Mouse (Mus musculus) spleen, postnatal 10 days (tissue): ENCODE results near the gene Zfp689.
"Not testable (repeated sequence)": the region's sequence is repeated elsewhere in the genome, so short reads cannot be mapped to it uniquely, and the experiment has no call there.

Source experiments
- DNase-seq, 2 experiments: peaks; one replicate each; pipeline ENCODE4 v3.0.0; 2021 to 2022; ENCODE audit warnings: low spot score in 2 of 2

The Zfp689 gene

GRCm38 (mm10) chr7:127470743-127471645 lies 22.0 kb upstream of the Zfp689 start:
- DNase-seq, result peak; percentile 74 to 91

DNA sequence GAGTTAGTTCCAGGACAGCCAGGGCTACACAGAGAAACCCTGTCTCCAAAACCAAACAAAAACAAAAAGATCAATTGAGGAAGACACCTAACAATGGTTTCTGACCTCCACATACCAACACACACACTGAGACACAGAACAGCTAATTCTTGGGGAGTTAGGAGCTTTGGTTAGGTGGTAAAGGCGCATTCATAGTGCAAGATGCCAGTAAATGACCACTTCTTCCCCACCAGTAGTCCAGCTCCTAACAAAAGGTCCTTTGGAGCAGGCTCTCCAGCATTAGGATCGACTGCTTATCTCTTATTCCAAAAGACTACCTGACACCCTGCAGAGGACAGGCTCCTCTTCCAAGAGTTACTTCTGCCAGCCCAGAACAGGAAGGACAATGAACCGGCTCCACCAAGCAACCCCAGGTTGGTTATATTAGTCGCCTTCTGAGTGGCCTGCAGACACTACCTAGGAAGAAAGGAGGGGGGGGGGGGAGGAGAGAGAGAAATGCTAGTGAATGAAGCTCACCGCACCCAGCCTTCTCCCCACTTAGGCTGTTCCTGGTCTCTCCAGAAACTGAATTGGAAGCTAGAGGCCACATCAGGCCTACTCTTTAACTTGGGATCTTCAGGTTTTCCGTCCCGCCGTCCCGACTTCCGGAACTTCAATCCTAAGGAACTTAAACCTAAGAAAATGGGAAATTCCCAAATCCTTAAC lies 21.2 kb upstream of the Zfp689 start:
- peak in 1 of 2 experiments; percentile 46 for DNase-seq

- no peak for DNase-seq
Observed at GRCm38 (mm10) chr7:127466606-127467005, 17.6 kb upstream of the Zfp689 start.

GRCm38 (mm10) chr7:127465670-127466069 lies 16.7 kb upstream of the Zfp689 start:
- not testable (repeated sequence) for DNase-seq

GRCm38 (mm10) chr7:127465191-127465590 lies 16.2 kb upstream of the Zfp689 start:
- no peak for DNase-seq

DNA sequence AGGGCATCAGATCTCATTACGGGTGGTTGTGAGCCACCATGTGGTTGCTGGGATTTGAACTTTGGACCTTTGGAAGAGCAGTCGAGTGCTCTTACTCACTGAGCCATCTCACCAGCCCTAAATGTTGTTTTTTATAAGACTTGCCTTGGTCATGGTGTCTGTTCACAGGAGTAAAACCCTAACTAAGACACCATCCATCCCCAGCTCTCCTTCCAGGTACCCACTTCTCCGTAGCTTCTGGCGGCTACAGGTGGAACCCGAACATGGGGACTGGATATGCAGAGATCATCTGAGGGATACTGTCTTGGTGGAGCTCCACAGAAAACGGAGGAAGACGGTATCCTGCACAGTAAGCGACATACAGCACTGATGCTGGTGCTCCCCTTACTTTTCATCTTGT lies 10.4 kb upstream of the Zfp689 start, which contains the start of gene Prr14:
Gene Prr14 (plus strand): TSS at position 301 of the 400 bp plus-strand sequence.
- DNase-seq, result not testable (repeated sequence)

GRCm38 (mm10) chr7:127458371-127459122 lies 9.6 kb upstream of the Zfp689 start:
- not testable (repeated sequence) for DNase-seq

GRCm38 (mm10) chr7:127454905-127455304 lies 5.9 kb upstream of the Zfp689 start:
- DNase-seq, result no peak

DNA sequence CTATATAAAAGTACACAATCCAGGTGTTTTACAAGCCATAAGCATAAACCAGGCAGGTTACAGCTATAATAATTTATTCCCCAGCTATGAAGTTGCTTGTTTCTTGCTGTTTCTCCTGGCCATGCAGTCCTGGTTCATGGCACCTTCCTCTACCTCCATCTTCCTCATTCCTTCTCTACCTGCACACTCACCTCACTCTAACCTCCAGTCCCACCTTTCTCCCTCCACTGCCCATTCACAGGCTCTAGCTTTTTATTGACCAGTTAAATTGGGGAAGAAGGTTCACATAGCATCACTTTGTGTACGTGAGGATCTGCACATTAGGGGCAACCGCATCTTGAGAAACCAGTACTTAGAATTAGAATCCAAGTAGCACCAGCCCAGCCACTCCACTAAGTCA lies 4.1 kb upstream of the Zfp689 start:
- DNase-seq, result no peak

GRCm38 (mm10) chr7:127449966-127450365 lies 1.0 kb upstream of the Zfp689 start:
- no peak for DNase-seq

DNA sequence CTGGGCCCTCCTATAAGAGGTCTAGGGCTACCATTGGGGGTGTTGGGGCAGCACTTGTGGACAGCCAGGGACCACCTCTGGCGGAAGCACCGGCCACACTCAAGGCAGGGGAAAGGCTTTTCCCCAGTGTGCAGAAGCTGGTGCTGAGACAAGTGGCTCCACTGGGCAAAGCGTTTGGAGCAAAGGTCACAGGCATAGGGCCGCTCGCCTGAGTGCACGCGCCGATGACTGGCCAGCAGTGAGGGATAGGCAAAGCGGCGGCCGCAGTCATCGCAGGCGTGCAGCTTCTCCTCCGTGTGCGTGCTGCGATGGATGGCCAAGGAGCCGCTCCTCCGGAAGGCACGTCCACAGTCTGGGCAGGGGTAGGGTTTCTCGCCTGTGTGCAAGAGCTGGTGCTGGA lies 5.0 kb downstream of the Zfp689 start:
- DNase-seq, result no peak

DNA sequence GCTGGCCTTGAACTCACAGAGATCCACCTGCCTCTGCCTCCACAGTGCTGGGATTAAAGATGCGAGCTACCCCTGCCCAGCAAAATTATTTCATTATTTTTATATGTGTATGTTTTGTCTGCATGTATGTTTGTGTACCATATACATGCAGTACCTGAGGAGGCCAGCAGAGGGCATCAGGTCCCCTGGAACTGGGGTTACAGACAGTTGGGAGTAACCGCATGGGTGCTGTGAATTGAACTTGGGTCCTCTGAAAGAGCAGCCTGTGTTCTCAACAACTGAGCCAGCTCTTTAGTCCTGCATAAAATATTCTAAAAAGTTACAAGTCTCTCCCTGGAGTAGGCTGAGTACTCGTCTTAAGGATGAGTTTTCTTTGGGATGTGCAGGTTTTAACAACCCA lies 11.2 kb downstream of the Zfp689 start:
- peak in 1 of 2 experiments; percentile 64 for DNase-seq

DNA sequence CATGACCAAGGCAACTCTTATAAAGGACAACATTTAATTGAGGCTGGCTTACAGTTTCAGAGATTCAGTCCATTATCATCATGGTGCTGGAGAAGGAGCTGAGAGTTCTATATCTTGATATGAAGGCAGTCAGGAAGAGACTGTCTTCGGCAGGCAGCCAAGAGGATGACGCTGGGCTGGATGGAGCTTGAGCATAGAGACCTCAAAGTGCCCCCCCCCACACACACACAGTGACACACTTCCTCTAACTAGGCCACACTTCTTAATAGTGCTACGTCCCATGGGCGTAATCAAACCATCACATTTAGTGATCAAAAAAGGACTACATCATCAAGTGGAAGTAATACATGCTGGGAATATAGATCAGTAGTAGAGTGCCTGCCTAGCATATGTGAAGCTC lies 13.8 kb downstream of the Zfp689 start:
- no peak for DNase-seq

DNA sequence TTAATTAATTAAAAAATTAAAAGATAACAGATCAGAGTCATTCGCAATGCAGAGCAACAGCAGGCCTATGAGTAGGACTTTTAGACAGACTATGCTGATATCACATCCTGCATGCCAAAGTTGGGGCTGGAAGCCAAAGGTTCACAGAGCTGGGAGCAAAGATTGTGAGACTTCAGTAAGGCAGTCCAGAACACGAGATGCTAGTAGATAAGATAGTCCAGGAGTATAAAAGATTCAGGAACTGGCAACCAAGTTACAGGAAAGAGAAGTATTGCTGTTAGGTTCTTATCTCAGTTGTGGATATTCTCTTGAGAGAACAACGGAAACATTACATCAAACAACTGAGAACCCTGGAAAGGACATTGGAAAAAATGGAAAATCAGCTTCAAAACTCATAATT lies 22.6 kb downstream of the Zfp689 start:
- DNase-seq, result no peak

GRCm38 (mm10) chr7:127425911-127426310 lies 23.0 kb downstream of the Zfp689 start:
- no peak for DNase-seq

- no peak for DNase-seq
Observed at GRCm38 (mm10) chr7:127425291-127425690, 23.7 kb downstream of the Zfp689 start.

DNA sequence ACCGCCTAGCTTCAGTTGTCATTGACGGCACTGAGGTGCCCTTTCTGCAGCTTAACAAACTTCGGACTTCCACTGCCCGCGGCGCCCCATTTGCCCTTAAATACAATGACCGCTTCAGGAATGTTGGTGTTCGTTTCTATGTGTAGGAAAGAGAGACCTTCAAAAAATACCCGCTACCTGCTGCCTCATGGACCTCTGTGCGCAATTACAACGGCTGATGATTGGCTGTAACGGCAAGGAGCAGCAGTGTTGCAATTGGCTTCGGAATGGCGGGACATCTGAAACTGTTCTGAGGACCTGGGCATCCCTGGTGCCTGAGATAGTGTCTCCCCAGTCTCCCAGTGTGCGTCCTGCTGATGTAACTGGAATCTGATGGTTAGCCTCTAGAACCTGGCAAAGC lies 26.7 kb downstream of the Zfp689 start:
- DNase-seq, result peak in 1 of 2 experiments; percentile 60

DNA sequence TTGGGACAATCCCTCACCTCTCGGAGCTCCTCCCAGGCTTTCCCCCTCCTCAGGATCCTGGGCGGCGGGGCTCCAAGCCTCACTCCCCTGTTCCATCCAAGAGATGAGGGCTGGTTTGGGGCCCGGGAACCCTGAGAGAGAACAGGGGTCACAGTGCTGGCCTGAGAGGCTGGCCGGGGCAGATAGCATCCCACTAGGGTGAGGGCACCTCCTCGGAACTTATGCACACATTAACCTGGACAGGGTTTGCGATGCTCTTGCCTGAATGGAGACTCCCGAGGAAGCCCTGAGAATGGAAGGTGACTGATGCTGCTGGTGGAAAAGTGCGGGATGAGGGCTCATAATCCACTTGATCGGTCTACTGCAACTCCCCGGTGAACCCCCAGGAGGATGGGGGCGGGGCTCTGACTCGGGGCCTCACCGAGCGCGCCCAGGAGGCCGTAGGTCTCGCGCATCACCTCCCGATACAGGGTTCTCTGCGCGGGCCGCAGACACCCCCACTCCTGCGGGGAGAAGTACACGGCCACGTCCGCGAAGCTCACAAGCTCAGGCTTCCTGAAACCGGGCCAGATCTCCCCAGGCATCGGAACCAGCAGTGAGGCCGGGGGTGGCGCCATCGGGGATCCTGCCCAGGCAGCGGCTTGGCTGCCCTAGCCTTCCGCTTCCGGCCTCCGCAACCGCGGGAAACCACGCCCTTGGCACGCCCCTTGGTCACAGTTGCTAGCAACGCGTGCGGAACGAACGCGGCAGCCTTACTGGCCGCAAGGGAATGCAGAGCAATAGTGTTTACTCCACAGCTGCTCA lies 27.4 kb downstream of the Zfp689 start, which contains the start of gene Zfp688:
Gene Zfp688 (minus strand): TSS at position 681 of the 804 bp plus-strand sequence.
- DNase-seq, result peak; percentile 94 to 97

GRCm38 (mm10) chr7:127411418-127411817 lies 37.5 kb downstream of the Zfp689 start:
- DNase-seq, result no peak

DNA sequence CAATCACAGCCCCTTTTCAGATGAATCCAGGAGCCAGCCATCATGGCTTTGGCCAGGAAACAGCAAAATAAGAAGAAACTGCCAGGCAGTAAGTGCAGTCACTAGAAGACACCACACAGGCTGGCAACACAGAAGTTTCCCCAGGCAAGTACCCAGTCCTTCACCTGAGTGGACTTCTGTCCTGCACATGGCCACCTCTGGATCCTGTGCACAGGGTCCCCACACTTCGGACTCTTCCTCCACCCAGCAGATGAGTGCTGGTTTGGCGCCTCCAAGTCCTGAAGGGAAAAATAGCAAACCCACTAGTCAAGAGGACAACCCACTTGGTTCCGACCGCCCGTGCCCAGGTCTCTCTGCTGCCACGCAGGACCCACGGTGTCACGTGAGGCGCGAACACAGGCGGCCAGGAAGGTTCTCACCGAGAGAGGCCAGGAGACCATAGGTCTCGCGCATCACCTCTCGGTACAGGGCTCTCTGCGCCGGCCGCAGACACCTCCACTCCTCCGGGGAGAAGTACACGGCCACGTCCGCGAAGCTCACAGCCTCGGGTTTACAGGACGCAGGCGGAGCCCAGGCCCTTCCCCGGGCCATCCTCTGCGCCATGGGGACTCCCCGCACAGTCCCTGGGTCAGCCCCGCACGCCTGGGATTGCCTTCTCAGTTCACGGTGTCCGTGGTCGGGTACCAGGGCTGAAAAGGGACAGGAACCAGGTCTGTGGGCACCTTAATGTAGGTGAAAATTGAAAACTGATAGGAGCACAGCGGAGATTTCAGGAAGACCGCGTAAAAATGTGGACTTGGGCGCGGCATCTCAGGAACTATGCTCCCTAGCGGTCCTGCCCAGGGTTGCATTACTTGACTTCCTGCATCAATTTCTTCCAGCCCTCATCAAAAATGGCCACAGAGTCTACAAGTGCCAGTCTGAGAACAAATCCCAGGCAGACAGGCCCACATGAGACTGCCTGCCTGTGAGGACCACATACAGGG lies 42.7 kb downstream of the Zfp689 start, which contains the start of gene Zfp764:
Gene Zfp764 (minus strand): TSS at position 821 of the 986 bp plus-strand sequence.
- peak; percentile 76 to 89 for DNase-seq
